In the genomic region with DNA sequence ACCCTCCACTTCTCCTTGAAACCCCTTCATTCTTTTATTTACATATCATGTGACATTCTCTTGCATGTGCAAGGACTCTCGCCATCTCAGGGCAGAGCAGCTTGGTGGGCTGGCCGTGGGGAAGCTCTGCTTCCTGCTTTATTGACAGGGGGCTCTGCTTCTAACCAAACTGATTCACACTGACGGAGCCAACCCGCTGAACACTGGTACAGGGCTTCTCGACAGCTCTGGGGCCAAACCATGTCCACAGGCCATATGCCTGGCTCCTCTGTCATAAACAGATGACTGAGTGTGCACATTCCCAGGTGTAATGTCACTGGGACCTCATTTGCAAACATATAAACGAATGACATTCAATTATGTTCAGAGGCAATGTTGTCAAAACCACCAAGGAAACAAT, we compare ENCODE assay signal across 18 mouse cellular contexts.
DNase-seq lines count a peak whose midpoint lies in the region; ATAC-seq and TF ChIP-seq lines count a peak whose summit lies in the region.
"Had no signal": no experiment of that assay in that cellular context is flagged by ENCODE, and none has a peak within 500 bp of the region (broad histone marks: within the 10 kb centered on the region; RNA-seq: fewer than 3 reads in every experiment).

No protein-coding gene starts in this region.

- H3K4me2 ChIP-seq in midbrain, embryonic 12.5 days (replicated peaks), result no peak overlapping the region
- no peak overlapping the region for H3K4me2 ChIP-seq in midbrain, embryonic 15.5 days
- no peak overlapping the region for H3K4me2 ChIP-seq in hindbrain, embryonic 14.5 days (replicated peaks)
- no peak overlapping the region for H3K4me2 ChIP-seq in stomach, postnatal 0 days (replicated peaks; ENCODE audit: low read depth)
- H3K4me2 ChIP-seq: limb, embryonic 13.5 days; liver, embryonic 15.5 days had no signal

- TF ChIP-seq CTCF in stomach, postnatal 0 days (IDR thresholded peaks at IDR 0.05; ENCODE audit: low read depth), result no peak

- no peak overlapping the region for H3K27ac ChIP-seq in midbrain, embryonic 12.5 days (replicated peaks)
- no peak overlapping the region for H3K27ac ChIP-seq in midbrain, embryonic 15.5 days
- H3K27ac ChIP-seq in hindbrain, embryonic 14.5 days, result no peak overlapping the region
- no peak overlapping the region for H3K27ac ChIP-seq in stomach, postnatal 0 days (replicated peaks)
- H3K27ac ChIP-seq: heart, adult 2 months; limb, embryonic 13.5 days; liver, embryonic 15.5 days had no signal

- DNase-seq in embryo, embryonic 11 days, result peak; percentile 23
- no peak for DNase-seq in embryo, embryonic 10.5 days (ENCODE audit: low spot score)
- DNase-seq in hindbrain, embryonic 14.5 days (ENCODE audit: low spot score), result no peak
- no peak for DNase-seq in stomach, postnatal 0 days (ENCODE audit: low spot score)
- DNase-seq in kidney, adult 18-20 months, result no peak
- DNase-seq: adrenal gland, adult 2 months; gastrocnemius, postnatal 10 days; heart, adult 2 months; kidney, adult 2 months; kidney, postnatal 14 days; layer of hippocampus, adult 9-11 months; lung, postnatal 10 days; right cerebral cortex, postnatal 14 days had no signal

- TF ChIP-seq EP300 in stomach, postnatal 0 days (optimal IDR thresholded peaks at IDR 0.05), result no peak

- H3K9me3 ChIP-seq in midbrain, embryonic 12.5 days, result no peaks in the 10 kb centered on the region
- H3K9me3 ChIP-seq in midbrain, embryonic 15.5 days, result no peaks in the 10 kb centered on the region
- no peaks in the 10 kb centered on the region for H3K9me3 ChIP-seq in hindbrain, embryonic 14.5 days (ENCODE audit: control insufficient read depth, low read length)
- no peaks in the 10 kb centered on the region for H3K9me3 ChIP-seq in stomach, postnatal 0 days (ENCODE audit: control insufficient read depth, low read length)
- H3K9me3 ChIP-seq: liver, embryonic 15.5 days had no signal

- no peak overlapping the region for H3K9ac ChIP-seq in midbrain, embryonic 12.5 days (replicated peaks)
- no peak overlapping the region for H3K9ac ChIP-seq in midbrain, embryonic 15.5 days
- no peak overlapping the region for H3K9ac ChIP-seq in hindbrain, embryonic 14.5 days
- no peak overlapping the region for H3K9ac ChIP-seq in stomach, postnatal 0 days (ENCODE audit: low read length)
- H3K9ac ChIP-seq: limb, embryonic 13.5 days; liver, embryonic 15.5 days had no signal

- 54% methylated on average over 6 of the region's 6 CpGs for WGBS in midbrain, embryonic 12.5 days
- 38% methylated on average over 6 of the region's 6 CpGs for WGBS in midbrain, embryonic 15.5 days
- 31% methylated on average over 6 of the region's 6 CpGs for WGBS in hindbrain, embryonic 14.5 days
- WGBS in stomach, postnatal 0 days, result 45% methylated on average over 6 of the region's 6 CpGs

- H3K27me3 ChIP-seq in midbrain, embryonic 12.5 days, result no peaks in the 10 kb centered on the region
- no peaks in the 10 kb centered on the region for H3K27me3 ChIP-seq in midbrain, embryonic 15.5 days (replicated peaks)
- H3K27me3 ChIP-seq in hindbrain, embryonic 14.5 days (ENCODE audit: control insufficient read depth, insufficient read depth, low read length), result no peaks in the 10 kb centered on the region
- H3K27me3 ChIP-seq in stomach, postnatal 0 days (ENCODE audit: control insufficient read depth, insufficient read depth, low read length), result no peaks in the 10 kb centered on the region
- H3K27me3 ChIP-seq: CH12.LX; limb, embryonic 13.5 days; liver, embryonic 15.5 days had no signal

- no peaks in the 10 kb centered on the region for H3K4me1 ChIP-seq in midbrain, embryonic 12.5 days
- H3K4me1 ChIP-seq in midbrain, embryonic 15.5 days, result no peaks in the 10 kb centered on the region
- no peaks in the 10 kb centered on the region; the same call in 1 of the 2 replicates for H3K4me1 ChIP-seq in hindbrain, embryonic 14.5 days (replicated peaks; ENCODE audit: control insufficient read depth, insufficient read depth, low read length)
- H3K4me1 ChIP-seq in stomach, postnatal 0 days (replicated peaks; ENCODE audit: control insufficient read depth, insufficient read depth), result no peaks in the 10 kb centered on the region
- H3K4me1 ChIP-seq: limb, embryonic 13.5 days; liver, embryonic 15.5 days had no signal

- H3K4me3 ChIP-seq in midbrain, embryonic 12.5 days, result no peak overlapping the region
- no peak overlapping the region for H3K4me3 ChIP-seq in midbrain, embryonic 15.5 days
- H3K4me3 ChIP-seq in hindbrain, embryonic 14.5 days (replicated peaks; ENCODE audit: low read length), result no peak overlapping the region
- no peak overlapping the region for H3K4me3 ChIP-seq in stomach, postnatal 0 days (ENCODE audit: low read depth, low read length)
- H3K4me3 ChIP-seq: heart, adult 2 months; limb, embryonic 13.5 days; liver, embryonic 15.5 days had no signal

- H3K36me3 ChIP-seq in midbrain, embryonic 12.5 days, result no peaks in the 10 kb centered on the region
- H3K36me3 ChIP-seq in midbrain, embryonic 15.5 days (replicated peaks), result no peaks in the 10 kb centered on the region
- no peaks in the 10 kb centered on the region for H3K36me3 ChIP-seq in hindbrain, embryonic 14.5 days (replicated peaks; ENCODE audit: control insufficient read depth, insufficient read depth)
- H3K36me3 ChIP-seq in stomach, postnatal 0 days (ENCODE audit: control insufficient read depth, insufficient read depth, low read length), result no peaks in the 10 kb centered on the region
- H3K36me3 ChIP-seq: limb, embryonic 13.5 days; liver, embryonic 15.5 days had no signal

- ATAC-seq in midbrain, embryonic 12.5 days (ENCODE audit: low FRiP score, low read depth), result peak; percentile 65
- ATAC-seq in midbrain, embryonic 15.5 days (replicated peaks), result no peak
- ATAC-seq in hindbrain, embryonic 14.5 days (ENCODE audit: low FRiP score), result peak; percentile 77; the same call in 1 of the 2 replicates
- ATAC-seq in stomach, postnatal 0 days (ENCODE audit: low FRiP score, low TSS enrichment), result no peak

Comparison
In these comparisons a context has a peak if more than half of its experiments do, and no peak if none do; other contexts are left out.
1. ATAC-seq: peak in midbrain, embryonic 12.5 days (single experiment) and hindbrain, embryonic 14.5 days (single experiment); none in midbrain, embryonic 15.5 days (single experiment) and stomach, postnatal 0 days (single experiment).